Mouse (Mus musculus) gastrocnemius, adult 8-10 months (tissue): ENCODE data around the gene Lrrtm1. TPM values are rescaled to one million over a fixed set of nuclear protein-coding genes. Genes with fewer than 3 reads are reported as not detected.

Experiments
- DNase-seq, 2 experiments: peaks; one replicate each; pipeline ENCODE4 v3.0.0; 2022; ENCODE audit warnings: low spot score in 2 of 2
- total RNA-seq, 4 experiments: library from RNA; stranded (reverse); gene quantifications; 2 replicates each; pipeline ENCODE4 v1.2.4; 2022

Lrrtm1 gene
- not detected for total RNA-seq

GRCm38 (mm10) chr6:77242601-77243406 is at the start of gene Lrrtm1:
Gene Lrrtm1, plus strand, starts transcription at chr6:77242689.
- no peak for DNase-seq

GRCm38 (mm10) chr6:77196650-77197049 is 45.8 kb upstream of the Lrrtm1 start:
- no peak for DNase-seq

GRCm38 (mm10) chr6:77199375-77199774 is 43.1 kb upstream of the Lrrtm1 start:
- no peak for DNase-seq

- DNase-seq: no peak
These were observed 33.3 kb upstream of the Lrrtm1 start for GRCm38 (mm10) chr6:77209183-77209582.

GRCm38 (mm10) chr6:77209929-77210328 is 32.6 kb upstream of the Lrrtm1 start:
- DNase-seq: no peak

- no peak for DNase-seq
These were observed 28.6 kb upstream of the Lrrtm1 start for GRCm38 (mm10) chr6:77213757-77214409.

- no peak for DNase-seq
These were observed 27.2 kb upstream of the Lrrtm1 start for GRCm38 (mm10) chr6:77215322-77215721.

- DNase-seq: no peak
These were observed 23.6 kb upstream of the Lrrtm1 start for GRCm38 (mm10) chr6:77218875-77219274.

GRCm38 (mm10) chr6:77220776-77221175 is 21.7 kb upstream of the Lrrtm1 start:
- no peak for DNase-seq

- DNase-seq: no peak
These were observed 19.4 kb upstream of the Lrrtm1 start for GRCm38 (mm10) chr6:77222849-77223638.

GRCm38 (mm10) chr6:77240426-77240825 is 2.1 kb upstream of the Lrrtm1 start:
- DNase-seq: no peak

GRCm38 (mm10) chr6:77243541-77244231 is 1.2 kb downstream of the Lrrtm1 start:
- DNase-seq: no peak

- no peak for DNase-seq
These were observed 11.0 kb downstream of the Lrrtm1 start for GRCm38 (mm10) chr6:77253480-77253879.

GRCm38 (mm10) chr6:77256348-77256747 is 13.9 kb downstream of the Lrrtm1 start:
- DNase-seq: no peak

- DNase-seq: no peak
These were observed 15.0 kb downstream of the Lrrtm1 start for GRCm38 (mm10) chr6:77257358-77258105.

- DNase-seq: no peak
These were observed 22.7 kb downstream of the Lrrtm1 start for GRCm38 (mm10) chr6:77265163-77265562.

GRCm38 (mm10) chr6:77278794-77279193 is 36.3 kb downstream of the Lrrtm1 start:
- DNase-seq: no peak

GRCm38 (mm10) chr6:77286317-77286716 is 43.8 kb downstream of the Lrrtm1 start:
- DNase-seq: no peak

GRCm38 (mm10) chr6:77288402-77288801 is 45.9 kb downstream of the Lrrtm1 start:
- no peak for DNase-seq

- no peak for DNase-seq
These were observed 48.9 kb downstream of the Lrrtm1 start for GRCm38 (mm10) chr6:77291415-77291814.

GRCm38 (mm10) chr6:77301305-77301704 is 58.8 kb downstream of the Lrrtm1 start:
- no peak for DNase-seq
